Mouse (Mus musculus): ENCODE results near the gene Tob2. TPM values are rescaled to one million over a fixed set of nuclear protein-coding genes. Genes with fewer than 3 reads are reported as not detected.

Gene Tob2
- total and polyA plus RNA-seq, 3 experiments, result 5.6 to 25.3 (median 22.0) TPM

DNA sequence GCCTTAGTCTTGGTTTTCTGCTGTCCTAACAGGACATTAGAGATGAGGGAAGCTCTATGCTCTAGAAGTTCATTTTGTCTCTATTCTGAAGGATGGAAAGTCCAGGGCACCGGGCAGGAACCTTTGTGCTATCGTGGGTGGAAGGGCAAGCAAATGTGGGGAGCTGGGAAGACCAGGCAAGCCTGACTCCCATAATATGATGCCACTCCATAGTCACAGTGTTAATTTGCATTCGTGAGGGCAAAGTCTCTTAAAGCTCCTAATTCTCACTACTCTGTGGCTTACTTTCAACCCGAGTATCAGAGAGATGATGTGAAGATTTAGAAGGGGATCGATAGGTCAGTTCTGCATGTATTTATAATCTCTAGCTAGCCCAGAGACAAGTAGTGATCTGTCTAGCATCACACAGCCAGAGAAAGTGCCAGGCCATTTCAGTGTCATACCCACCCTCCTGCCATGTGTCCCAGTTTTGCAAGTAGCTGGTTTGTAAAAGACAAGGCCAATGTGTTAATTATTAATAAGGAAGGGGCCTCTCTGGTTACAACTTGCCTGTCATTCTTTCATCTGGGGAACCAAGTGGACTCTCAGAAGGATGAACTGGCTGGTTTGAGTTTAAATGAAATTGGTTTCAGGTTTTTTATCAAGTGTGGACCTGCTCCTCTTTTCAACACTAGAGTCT lies 39.1 kb upstream of the Tob2 start:
- no peak overlapping the region for H3K4me3 ChIP-seq (replicated peaks in 1 of 3; ENCODE audit: low read depth in 2 of 3, low read length in 2 of 3, poor library complexity in 1 of 3)
- H3K4me2 ChIP-seq (ENCODE audit: insufficient read depth, low read depth, poor library complexity, severe bottlenecking), result no peak overlapping the region
- H3K27ac ChIP-seq (ENCODE audit: insufficient read depth, low read depth), result no peak overlapping the region
- dilution Hi-C loops (cut with MboI; ENCODE audit: extremely low pct_ligation_motif_present, extremely low pct_unique_long_range_greater_than_20kb, low sequenced_read_pairs) (no loop called here), in situ Hi-C loops (cut with MboI; ENCODE audit: low pct_ligation_motif_present, low pct_unique_long_range_greater_than_20kb, low sequenced_read_pairs) (no loop called here)
- no peak for DNase-seq (ENCODE audit: extremely low read depth)
- H3K36me3 ChIP-seq (replicated peaks in 1 of 2; ENCODE audit: control insufficient read depth in 1 of 2, insufficient read depth in 1 of 2, low read length in 1 of 2), result peaks cover 68 to 90% of the 10 kb centered on the region in 2 experiments
- H3K9ac ChIP-seq (ENCODE audit: insufficient read depth, low read depth), result no peak overlapping the region
- peaks cover 0 to 4% of the 10 kb centered on the region in 2 experiments; a peak in 2 of 4 replicates for H3K4me1 ChIP-seq (ENCODE audit: control insufficient read depth in 1 of 2, insufficient read depth in 2 of 2)
- TF ChIP-seq SMC3 (IDR thresholded peaks at IDR 0.05; ENCODE audit: low read depth, low read length) (no peak), JUN (IDR thresholded peaks at IDR 0.05; ENCODE audit: insufficient read depth, low read depth, low read length) (no peak), CHD1 (IDR thresholded peaks at IDR 0.05; ENCODE audit: low read depth, low read length) (no peak), UBTF (IDR thresholded peaks at IDR 0.05; ENCODE audit: low read depth, low read length) (no peak), SIN3A (IDR thresholded peaks at IDR 0.05; ENCODE audit: low read length) (no peak), USF1 (IDR thresholded peaks at IDR 0.05; ENCODE audit: low read depth, low read length) (no peak), NELFE (IDR thresholded peaks at IDR 0.05; ENCODE audit: low read depth, low read length) (no peak), ZNF384 (IDR thresholded peaks at IDR 0.05; ENCODE audit: low read depth, low read length) (no peak), TBP (conservative IDR thresholded peaks at IDR 0.05; ENCODE audit: low read depth, low read length) (no peak), IRF4 (IDR thresholded peaks at IDR 0.05; ENCODE audit: low read depth, low read length) (no peak), PAX5 (IDR thresholded peaks at IDR 0.05; ENCODE audit: low read length) (no peak)
- H3K79me2 ChIP-seq (replicated peaks; ENCODE audit: control insufficient read depth, extremely low read depth, insufficient read depth, poor library complexity, severe bottlenecking), result no peaks in the 10 kb centered on the region
- no peaks in the 10 kb centered on the region for H3K9me3 ChIP-seq (replicated peaks; ENCODE audit: low read length)
- no peaks in the 10 kb centered on the region for H3K27me3 ChIP-seq (replicated peaks)

DNA sequence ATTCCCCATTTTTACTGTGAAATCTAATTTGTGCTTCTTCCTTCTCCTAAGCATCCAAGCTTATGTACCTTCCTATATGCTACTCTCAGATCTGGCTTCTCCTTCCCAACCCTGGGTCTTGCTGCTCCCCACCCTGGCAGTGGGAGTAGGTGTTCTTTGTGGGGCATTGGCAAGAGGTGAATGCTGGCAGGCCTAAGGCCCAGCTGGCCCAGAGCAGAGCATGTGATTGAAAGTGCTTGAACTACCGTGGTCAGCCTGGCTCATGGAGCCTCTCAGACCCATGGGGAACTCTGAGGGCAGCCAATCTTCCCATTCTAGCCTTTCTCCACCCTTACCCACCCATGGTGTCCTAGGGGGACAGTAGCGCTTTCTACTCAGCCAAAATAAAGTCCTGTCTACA lies 37.8 kb upstream of the Tob2 start:
- in situ Hi-C loops (cut with MboI; ENCODE audit: low pct_ligation_motif_present, low pct_unique_long_range_greater_than_20kb, low sequenced_read_pairs), result no loop called here
- dilution Hi-C loops (cut with MboI; ENCODE audit: extremely low pct_ligation_motif_present, extremely low pct_unique_long_range_greater_than_20kb, low sequenced_read_pairs), result no loop called here
- Histone ChIP-seq H3K36me3 (replicated peaks in 1 of 2; ENCODE audit: control insufficient read depth in 1 of 2, insufficient read depth in 1 of 2, low read length in 1 of 2) (peaks cover 65 to 89% of the 10 kb centered on the region in 2 experiments), H3K27me3 (replicated peaks) (no peaks in the 10 kb centered on the region), H3K9ac (ENCODE audit: insufficient read depth, low read depth) (no peak overlapping the region), H3K4me3 (replicated peaks in 1 of 3; ENCODE audit: low read depth in 2 of 3, low read length in 2 of 3, poor library complexity in 1 of 3) (no peak overlapping the region), H3K4me1 (ENCODE audit: control insufficient read depth in 1 of 2, insufficient read depth in 2 of 2) (peaks cover 0 to 16% of the 10 kb centered on the region in 2 experiments; a peak in 2 of 4 replicates), H3K9me3 (replicated peaks; ENCODE audit: low read length) (no peaks in the 10 kb centered on the region), H3K27ac (ENCODE audit: insufficient read depth, low read depth) (no peak overlapping the region), H3K4me2 (ENCODE audit: insufficient read depth, low read depth, poor library complexity, severe bottlenecking) (no peak overlapping the region), H3K79me2 (replicated peaks; ENCODE audit: control insufficient read depth, extremely low read depth, insufficient read depth, poor library complexity, severe bottlenecking) (no peaks in the 10 kb centered on the region)
- no peak for DNase-seq (ENCODE audit: extremely low read depth)
- no peak for TF ChIP-seq ELF1 (IDR thresholded peaks at IDR 0.05; ENCODE audit: low read depth, low read length)
- no peak for TF ChIP-seq MYC (IDR thresholded peaks at IDR 0.05; ENCODE audit: low read depth, low read length)
- no peak for TF ChIP-seq EP300 (IDR thresholded peaks at IDR 0.05; ENCODE audit: low read length)
- TF ChIP-seq CTCF (conservative IDR thresholded peaks at IDR 0.05 in 1 of 2, IDR thresholded peaks at IDR 0.05 in 1 of 2; ENCODE audit: low read depth in 2 of 2, low read length in 2 of 2), result no peak
- TF ChIP-seq POLR2A (IDR thresholded peaks at IDR 0.05; ENCODE audit: low read depth, low read length), result no peak
- no peak for TF ChIP-seq JUN (IDR thresholded peaks at IDR 0.05; ENCODE audit: insufficient read depth, low read depth, low read length)
- TF ChIP-seq UBTF (IDR thresholded peaks at IDR 0.05; ENCODE audit: low read depth, low read length), result no peak
- no peak for TF ChIP-seq TBP (conservative IDR thresholded peaks at IDR 0.05; ENCODE audit: low read depth, low read length)
- TF ChIP-seq GABPA (IDR thresholded peaks at IDR 0.05; ENCODE audit: insufficient replicate concordance, low read depth, low read length), result no peak
- no peak for TF ChIP-seq JUND (conservative IDR thresholded peaks at IDR 0.05; ENCODE audit: low read depth, low read length)
- no peak for TF ChIP-seq MAZ (IDR thresholded peaks at IDR 0.05; ENCODE audit: low read depth, low read length)
- TF ChIP-seq MEF2A (IDR thresholded peaks at IDR 0.05; ENCODE audit: borderline replicate concordance, low read depth, low read length), result no peak
- no peak for TF ChIP-seq CHD2 (IDR thresholded peaks at IDR 0.05; ENCODE audit: low read length)
- TF ChIP-seq IRF4 (IDR thresholded peaks at IDR 0.05; ENCODE audit: low read depth, low read length), result no peak
- TF ChIP-seq NRF1 (IDR thresholded peaks at IDR 0.05; ENCODE audit: low read depth, low read length), result no peak

All from CH12.LX (cell line).